Mouse (Mus musculus): Measurements from ENCODE around the gene Lrg1.
A peak's percentile ranks its signal among the peaks of the same experiment; 100 is the strongest.

Lrg1 gene

DNA sequence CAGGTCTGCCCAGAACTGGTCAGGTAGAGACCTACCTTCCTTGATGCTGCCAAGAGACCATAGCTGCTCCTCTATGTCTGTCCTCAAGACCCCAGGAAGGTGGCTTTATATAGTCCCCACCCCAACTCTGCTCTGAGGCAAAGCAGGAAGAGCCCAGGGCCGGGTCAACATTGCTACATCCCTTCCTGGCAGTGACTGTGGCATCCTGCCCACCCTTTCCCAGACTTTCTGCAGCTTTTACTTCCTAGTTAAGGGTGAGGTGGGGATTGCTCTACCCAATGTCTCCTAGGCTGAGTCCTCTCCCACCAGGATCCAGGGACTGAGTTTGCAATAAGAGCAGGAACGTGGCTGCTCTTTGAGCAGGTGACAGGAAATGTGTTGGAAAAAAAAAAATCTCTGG lies at the start of gene Lrg1:
TSS of gene Lrg1 (minus strand) at position 176 of the 400 bp plus-strand sequence.
- DNase-seq: peak; percentile 90

DNA sequence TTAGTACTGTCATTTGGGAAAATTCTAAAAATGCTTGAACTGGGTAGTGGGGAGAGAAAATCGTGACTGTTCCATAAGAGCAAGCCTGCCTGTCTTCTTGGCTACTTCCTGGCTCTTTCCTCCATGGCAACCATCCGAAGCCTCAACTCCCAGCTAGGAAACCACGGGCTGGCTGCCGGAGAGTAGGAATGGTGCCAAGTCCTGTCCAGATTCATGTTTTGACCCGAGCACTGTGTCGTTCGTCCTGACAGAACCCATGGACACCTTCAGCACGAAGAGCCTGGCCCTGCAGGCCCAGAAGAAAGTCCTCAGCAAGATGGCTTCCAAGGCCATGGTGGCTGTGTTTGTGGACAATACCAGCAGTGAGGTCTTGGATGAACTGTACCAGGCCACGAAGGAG lies 49.7 kb upstream of the Lrg1 start:
- no peak for DNase-seq

DNA sequence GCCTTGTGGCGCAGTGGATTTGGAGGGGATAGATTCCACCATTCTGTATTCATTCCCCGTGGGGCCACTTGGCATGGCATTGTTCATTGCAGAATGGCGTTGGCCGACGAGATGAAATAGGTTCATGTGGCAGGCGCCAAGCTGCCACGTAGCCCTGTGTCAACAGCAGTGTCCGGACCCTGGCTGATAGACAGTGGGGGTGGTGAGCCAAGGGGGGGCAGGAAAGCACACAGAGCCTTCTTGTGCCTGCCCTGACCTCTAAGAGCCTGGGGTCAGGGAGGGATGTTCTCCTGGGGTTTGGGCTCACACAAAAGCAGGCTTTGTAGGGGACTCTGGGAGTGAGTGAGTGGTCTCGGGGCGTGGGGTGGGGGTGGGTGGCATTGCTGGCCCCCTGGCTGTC lies 48.8 kb upstream of the Lrg1 start:
- peak; percentile 94 for DNase-seq

DNA sequence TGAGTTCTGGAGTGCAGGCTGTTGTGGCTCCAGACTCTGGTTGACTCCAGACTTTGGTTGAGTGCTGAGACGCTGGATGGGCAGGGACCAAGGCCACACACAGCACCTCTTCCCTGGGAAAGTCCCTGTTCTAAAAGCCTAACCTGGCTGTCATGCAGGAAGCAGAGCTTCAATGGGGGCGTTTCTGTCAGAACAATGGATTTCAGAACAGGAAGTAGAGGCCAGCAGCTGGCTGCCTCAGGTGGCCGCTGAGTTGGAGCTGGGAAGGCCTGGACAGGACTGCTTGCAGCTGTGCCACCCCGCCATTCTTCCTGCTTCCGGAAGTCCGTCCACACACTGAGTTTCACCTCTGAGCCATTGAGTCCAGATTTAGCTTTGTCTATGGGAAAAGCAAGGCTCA lies 48.0 kb upstream of the Lrg1 start:
- DNase-seq: peak; percentile 97

DNA sequence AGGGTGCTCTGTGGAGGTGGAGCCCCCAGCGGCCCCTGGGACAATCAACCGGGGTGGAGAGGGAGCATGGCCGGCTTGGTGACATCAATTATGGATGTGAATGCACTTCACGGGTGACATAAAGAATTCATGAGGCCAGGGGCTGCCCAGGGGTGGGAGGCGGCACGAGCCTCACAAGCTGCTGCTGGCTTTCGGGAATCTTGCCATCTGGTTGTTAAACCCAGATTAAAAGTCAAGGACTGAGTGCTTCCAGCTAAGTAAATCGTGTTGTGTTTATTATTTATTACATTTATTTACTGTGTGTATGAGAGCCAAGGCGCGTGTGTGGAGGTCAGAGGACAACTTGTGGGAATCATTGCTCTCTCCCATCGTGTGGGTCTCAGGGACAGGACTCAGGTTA lies 43.9 kb upstream of the Lrg1 start:
- no peak for DNase-seq

DNA sequence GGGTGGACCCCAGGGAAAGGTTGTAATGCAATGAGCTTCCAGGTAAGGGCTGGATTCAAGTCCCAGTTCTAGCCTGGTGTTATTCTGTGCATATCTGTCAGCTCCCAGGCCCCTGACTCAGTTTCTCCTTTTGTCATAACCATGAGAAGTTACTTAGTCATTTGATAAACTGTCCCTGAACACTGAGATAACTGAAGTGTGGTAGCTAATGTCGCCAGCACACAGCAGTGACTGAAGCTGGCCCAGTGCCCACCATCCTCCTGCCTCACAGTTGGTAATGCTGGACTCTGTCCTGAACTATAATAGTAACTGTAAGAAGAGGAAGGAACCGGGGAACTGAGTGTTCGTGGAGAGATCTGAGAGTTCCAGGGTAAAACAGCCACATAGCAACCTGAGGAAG lies 42.7 kb upstream of the Lrg1 start:
- no peak for DNase-seq

DNA sequence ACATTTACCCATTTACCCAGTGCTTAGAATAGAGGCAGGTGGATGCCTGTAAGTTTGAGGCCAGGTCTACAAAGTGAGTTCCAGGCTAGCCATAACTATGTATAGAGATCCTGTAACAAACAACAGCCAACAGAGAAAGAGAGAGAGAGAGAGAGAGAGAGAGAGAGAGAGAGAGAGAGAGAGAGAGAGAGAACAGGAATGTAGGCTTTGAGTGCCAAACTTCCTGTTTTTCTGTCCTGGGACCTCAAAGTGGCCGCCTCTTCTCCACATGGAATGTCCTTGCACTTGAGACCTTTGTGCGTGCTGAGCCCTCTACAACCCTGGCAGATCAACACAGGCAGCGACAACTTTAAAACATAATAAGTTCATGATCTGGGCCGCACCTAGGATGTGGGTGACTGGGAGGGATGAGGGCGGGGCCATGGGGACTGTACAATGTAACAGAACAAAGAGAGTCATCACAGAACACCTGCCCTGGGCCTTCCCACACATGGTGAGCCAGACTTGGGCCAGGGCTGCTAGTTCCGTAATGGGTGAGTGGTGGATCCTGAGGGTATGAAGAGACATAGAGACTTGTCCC lies 41.8 kb upstream of the Lrg1 start:
- DNase-seq: peak; percentile 94

DNA sequence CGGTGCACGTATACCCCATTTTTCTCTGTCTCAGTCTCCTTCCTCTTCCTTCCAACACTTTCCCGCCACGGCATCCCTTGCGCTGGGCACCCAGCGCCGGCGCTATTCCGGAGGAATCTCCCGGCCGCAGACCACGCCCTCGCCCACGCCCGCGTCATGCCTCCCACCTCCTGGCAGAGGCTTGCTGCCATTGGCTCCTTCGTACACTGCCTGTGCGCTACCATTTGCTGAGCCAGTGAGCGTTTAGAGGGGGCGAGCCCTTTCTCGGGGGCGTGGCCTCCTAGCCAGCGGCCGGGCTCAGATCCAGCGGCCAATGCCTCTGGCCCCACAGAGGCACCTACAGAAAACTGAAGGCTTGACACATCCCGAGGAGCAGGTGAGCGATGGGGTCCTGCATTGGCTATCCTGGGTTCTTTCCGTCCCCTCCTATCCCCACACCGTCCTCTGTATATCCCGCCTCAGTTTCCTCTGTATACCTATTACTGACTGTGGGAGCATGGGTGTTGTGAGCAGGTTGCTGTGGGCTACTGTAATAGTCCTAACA lies 40.5 kb upstream of the Lrg1 start, which contains the start of gene Tnfaip8l1:
TSS of gene Tnfaip8l1 (plus strand) at position 247 of the 544 bp plus-strand sequence.
- DNase-seq: peak; percentile 100

DNA sequence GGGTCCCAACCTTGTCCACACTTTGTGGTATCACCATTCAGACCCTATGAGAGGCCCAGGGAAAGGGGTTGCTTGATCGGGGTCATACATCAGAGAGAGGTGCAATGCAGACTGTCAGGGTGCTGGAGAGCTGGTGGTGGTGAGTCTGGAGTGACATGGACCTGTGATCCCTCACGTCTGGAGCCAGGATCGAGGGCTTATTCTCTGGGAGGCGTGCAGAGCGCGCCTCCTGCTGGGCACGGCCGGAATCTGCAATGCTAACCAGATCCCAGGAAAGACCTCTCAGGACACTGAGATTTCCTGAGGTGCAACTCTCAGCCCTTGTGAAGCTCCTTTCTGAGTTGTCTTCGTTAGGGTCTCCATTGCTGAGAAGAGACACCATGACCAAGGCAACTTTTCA lies 37.9 kb upstream of the Lrg1 start:
- DNase-seq: peak; percentile 96

DNA sequence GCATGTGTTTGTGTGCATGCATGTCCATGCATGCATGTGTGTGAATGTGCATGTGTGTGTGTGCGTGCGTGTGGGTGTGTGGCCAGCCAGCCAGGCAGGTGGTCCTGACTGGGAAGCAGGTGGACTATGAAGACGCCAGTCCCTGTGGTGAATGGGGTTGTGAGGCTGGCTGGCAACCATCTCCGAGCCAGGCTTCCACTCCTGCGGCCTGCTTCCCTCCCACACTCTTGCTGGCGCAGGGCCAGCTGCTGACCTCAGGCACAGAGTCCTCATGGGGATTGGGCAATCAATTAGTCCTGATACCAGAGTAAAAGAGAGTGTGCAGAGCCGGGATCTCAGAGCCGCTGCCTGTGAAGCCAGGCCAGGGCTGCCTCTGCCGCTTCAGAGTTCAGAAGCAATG lies 31.8 kb upstream of the Lrg1 start:
- peak; percentile 97 for DNase-seq

DNA sequence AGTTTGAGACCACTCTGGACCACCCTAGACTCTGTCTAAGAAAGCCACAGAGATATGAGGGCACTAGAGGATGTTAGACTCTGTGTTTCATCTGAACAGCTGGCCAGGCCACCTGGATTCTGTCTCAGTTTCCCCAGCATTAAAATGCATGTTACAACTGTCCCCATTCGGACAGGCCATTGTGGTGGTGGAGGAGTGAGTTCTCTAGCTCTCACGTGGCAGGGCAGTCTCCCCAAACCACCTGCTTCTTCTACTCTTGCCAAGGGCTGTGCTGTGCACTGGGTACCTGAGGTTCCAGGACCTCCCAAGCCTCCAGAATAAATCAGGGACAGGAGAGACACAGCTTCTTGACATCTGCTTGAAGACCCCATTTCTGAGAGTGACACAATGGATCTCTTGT lies 28.1 kb upstream of the Lrg1 start:
- no peak for DNase-seq

DNA sequence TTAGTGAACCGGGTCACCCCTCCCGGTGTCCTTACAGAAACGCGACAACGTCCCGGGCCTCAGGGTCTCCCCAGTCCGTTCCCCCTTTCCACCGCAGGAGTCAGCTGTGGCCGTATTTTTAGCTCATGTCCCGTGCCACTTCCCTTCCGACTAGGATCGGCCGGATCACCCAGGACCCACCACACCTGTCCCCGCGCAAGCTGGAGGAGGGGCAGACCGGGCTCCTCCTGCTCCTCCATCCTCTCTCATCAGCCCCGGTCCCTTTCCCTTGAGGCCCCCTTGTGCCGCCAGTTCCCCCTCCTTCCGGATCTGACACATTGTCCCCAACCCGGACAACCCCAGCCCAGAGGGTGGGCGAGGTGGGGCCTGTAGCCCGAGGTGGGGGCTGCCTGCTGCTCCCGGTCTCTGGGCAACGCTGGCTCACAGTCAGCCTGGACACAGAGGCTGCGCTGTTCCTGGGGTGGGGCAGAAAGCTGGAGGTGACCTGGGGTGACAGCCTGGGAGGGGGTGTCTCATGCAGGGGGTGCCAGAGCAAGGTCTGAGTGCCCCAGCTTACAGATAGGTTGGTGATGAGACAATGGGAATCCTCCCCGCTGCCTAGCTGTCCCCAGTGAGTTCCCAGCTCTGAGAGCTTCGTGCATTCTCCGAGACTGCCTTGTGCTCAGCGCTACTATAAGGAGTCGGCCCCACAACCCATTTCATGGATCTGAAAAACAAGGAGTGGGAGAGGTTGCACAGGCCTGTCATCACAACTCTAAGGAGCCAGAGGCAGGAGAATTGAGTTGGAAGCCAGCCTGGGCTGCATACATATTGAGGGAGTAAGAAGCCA lies 27.2 kb upstream of the Lrg1 start:
- no peak for DNase-seq

DNA sequence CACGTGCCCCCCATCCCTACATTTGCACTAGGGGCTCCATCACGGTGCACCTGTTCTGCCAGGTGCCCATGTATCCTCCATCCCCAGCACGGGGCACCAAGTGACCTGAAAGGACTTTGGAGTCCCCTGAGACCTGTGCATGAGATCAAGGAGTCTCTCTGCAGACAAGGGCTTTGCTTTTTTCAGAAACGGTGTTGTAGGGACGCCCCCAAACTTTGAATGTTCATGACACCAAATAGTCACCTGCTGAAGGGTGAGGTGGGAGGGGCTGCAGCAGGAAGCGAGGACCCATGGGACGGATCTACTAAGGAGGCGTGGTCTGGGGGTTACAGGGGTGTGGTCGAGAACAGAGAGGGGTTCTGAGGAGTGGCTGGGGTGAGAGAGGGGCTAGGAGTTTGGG lies 26.5 kb upstream of the Lrg1 start:
- DNase-seq: no peak

DNA sequence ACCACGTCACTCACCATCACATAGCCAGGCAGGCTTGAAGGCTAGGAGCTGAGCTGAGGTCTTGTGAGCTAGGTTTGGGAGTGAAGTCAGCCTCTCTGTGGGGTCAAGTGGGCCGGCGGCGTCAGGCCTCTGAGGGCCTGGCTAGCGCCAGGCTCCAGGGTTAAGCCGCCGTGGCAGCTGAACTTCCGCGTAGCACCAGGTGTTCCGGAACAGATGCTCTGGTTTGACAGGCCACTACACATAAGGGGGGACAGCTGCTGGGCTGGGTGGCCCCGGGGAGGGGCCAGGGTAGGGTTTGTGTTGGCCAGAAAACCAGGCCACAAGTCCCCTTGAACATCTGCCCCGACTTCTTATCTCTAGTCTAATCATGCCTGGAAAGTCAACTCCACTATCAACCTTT lies 25.6 kb upstream of the Lrg1 start:
- DNase-seq: no peak

DNA sequence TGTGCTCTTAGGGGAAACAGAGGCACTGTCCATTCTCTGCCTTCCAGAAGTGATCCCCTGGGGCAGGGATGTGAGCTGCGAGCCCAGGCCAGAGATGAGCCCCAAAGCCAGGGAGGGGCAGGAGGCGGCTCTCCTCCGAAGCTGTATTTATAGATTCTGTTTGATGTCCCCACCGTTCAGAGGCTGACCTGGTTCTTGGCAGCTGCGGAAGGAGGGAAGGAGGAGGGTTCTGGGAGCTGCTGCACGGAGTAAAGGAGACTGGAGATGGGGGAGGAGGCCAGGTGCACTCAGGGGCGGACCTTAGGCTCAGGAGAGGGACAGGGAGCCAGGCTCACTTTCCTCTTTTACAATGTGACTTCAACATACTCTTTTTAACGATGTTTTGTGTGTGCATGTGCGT lies 24.3 kb upstream of the Lrg1 start:
- peak; percentile 84 for DNase-seq

DNA sequence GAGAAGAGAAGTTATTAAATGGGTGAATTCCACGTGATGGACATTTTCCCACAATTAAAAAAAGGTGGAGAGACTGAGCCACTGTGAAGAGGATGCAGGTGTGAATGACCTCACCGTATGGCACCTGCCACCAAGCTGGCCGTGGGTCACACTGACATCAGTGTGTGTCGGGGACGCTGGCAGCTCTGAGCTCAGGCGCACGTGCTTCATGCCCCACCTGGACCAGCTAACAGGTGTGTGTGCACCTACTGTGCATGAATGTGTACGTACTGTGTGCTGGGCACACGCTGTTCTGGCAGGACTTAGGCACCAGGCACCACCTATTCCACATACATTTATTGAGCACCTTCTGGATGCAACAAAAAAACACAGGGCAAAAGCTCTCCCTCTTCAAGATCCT lies 22.7 kb upstream of the Lrg1 start:
- DNase-seq: peak; percentile 79

DNA sequence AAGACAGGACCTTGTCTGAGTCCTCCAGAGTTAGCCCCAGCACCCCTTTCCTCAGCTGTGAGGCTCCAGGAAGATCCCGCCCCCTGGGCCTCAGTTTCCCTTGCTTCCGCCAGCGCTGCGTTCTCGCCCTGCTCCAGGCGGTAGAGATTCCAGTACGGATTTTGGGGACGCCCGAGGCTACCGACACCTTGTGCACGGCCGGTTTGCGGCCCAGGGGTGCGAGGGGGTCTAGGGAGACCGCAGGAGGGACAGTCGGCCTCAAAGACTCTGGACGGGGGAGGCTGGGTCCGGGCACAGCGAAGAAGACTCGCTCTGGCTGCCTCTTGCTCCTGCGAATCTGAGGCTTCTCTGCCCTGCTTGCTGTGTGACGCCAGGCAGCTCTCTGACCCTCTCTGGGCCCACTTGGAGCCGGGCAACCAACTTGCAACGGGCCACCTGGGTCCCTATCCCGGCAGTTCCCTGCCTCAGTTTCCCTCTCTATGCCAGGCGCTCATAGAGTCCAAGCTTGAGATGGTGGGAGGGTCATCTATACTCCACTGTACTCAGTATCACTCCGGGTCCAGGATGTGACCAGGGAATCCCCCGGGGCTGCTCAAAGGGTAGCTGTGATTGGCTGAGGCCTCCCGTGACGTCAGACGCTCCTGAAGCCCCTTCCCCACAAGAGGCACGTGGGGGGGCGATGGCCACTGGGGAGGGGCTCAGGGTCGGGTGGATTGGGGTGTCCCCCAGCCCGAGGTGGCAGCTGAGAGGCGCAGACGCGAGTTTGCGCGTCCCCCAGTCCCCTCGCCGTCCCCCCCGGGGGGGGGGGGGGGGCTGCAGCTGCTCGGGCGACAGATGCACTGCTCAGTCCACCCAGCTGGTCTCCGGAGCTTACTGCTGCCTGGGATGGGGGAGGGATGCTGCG lies 20.2 kb upstream of the Lrg1 start:
- no peak for DNase-seq

DNA sequence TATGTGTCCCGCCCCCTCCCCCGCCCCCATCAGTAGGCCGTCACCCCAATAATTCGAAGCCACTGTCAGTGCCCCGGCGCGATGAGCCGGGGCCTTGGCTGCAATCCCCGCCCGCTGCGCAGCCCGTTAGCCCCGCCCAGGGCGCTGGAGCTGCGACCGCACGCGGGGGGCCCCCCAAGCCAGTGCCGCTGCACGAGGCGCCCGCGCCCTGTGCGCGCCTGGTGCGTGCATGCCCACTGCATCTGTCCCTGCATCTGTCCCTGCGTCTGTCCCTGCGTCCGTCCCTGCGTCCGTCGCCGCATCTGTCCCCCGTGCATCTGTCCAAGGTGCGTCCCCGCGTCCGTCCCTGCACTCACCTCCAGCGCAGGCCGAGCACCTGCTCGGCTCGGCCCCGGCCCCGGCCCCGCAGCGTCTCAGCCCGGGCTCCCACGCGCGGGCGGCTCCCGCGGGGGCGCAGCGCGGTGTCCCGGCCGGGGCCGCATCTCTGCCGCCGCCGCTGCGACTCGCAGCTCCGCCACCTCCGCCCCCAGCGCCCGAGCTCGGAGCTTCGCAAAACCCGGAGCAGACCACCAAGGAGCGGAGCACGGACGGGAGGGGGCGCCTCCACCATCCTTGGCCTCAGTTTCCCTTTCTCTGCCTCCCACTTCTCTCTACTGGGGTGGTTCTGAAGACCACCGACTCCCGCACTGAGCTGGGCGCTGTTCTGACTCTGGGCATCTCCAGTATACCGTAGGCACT lies 18.2 kb upstream of the Lrg1 start, which contains the start of gene Sema6b:
TSS of gene Sema6b (minus strand) at position 486 of the 738 bp plus-strand sequence.
- DNase-seq: peak; percentile 94

DNA sequence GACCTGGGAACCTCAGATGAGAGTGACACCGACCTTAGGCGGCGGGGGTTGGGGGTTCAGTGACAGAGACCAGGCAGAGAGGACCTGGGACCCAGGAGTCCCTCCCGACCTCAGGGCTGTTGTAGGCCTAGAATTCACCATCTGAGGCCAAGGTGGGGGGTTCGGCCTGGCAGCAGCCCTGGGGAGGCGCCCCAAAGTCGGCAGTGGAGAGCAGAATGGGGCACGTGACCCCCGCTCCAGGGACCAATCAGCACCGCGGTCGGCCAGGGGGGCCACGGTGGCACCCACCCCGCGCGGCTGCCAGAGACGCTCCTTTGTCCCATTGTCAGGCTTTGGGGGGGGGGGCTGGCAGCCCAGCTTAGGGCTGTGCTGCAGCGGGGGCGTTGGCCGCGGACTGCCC lies 17.6 kb upstream of the Lrg1 start:
- no peak for DNase-seq

DNA sequence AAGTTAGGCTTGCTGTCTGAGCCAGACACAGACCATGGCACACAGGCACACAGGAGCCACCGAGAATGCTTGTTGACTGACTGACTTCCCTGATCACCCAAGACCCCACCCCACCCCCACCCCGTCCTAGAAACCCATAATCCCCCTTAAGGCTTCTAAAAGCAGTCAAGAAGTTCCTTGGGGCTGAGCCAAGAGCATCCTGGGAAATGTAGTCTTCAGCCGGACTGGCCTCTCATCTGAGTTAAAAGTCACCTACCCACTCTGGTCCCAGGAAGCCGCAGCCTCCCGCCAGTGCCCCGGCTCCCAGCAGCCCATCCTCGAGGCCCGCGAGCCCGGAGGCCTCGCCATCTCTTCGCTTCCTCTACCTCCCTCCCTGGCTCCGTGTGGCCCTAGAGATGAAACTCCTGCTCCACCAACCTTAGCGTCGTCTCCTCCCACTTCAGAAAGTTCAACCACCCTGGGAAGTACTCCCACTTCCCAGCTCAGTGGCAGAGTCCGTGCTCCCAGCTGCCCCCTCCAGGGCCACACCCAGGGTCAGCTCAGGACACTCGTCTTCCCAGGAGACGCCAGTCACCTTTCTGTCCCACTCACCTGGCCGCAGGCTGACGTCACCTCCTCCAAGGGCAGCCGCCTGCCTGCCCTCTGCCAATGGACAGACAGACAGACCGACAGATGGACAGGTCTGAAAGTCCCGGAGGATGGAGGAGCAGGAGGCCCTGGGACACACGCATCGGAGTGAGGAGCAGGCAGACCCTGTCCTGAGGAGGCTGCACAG lies 16.2 kb upstream of the Lrg1 start:
- no peak for DNase-seq

DNA sequence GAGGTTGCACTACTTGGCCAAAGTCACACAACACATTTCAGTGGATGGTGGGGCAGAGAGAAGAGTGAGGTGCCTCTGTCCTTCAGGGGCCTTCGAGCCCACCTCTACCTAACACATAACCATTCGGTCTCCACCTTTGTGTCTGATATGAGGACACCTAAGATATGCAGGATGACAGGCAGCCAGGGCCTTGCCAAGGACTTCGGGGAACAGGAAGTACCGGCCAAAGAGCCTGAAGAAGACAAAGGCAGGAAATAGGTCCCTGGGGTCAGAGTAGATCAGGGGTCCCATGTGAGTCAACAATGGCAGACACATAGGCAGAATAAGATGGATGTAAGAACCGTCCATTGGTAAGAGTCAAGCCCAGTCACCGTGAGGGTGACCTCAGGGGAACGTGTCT lies 14.8 kb upstream of the Lrg1 start:
- DNase-seq: no peak

Measured in heart, adult 11 months (tissue).